Comparison of ENCODE assay signal across 8 mouse cellular contexts in genomic region chr5:117955675-117956420, GRCm38 (mm10). TPM values are rescaled to one million over a fixed set of nuclear protein-coding genes. Genes with fewer than 3 reads are reported as not detected.
A peak's percentile ranks its signal among the peaks of the same experiment; 100 is the strongest.
DNase-seq lines count a peak whose midpoint lies in the region; ATAC-seq and TF ChIP-seq lines count a peak whose summit lies in the region.

No protein-coding gene starts in this region.

- TF ChIP-seq EP300 in stomach, postnatal 0 days (optimal IDR thresholded peaks at IDR 0.05) = no peak

- no peak for TF ChIP-seq POLR2A in lung, adult 2 months (IDR thresholded peaks at IDR 0.05; ENCODE audit: borderline replicate concordance, extremely low read depth, low read depth, low read length)

- no peak; the same call in 1 of the 2 replicates for ATAC-seq in stomach, postnatal 0 days (ENCODE audit: low FRiP score, low TSS enrichment)

- TF ChIP-seq CTCF in lung, adult 2 months (IDR thresholded peaks at IDR 0.05; ENCODE audit: insufficient read depth, low read length) = peak; percentile 46
- TF ChIP-seq CTCF in stomach, postnatal 0 days (IDR thresholded peaks at IDR 0.05; ENCODE audit: low read depth) = peak; percentile 78

- H3K4me1 ChIP-seq in lung, adult 2 months (ENCODE audit: control insufficient read depth, insufficient read depth, low read length) = no peaks in the 10 kb centered on the region
- no peaks in the 10 kb centered on the region for H3K4me1 ChIP-seq in stomach, postnatal 0 days (replicated peaks; ENCODE audit: control insufficient read depth, insufficient read depth)

- WGBS in lung, adult 2 months = 24% methylated on average over 10 of the region's 10 CpGs
- 32% methylated on average over 10 of the region's 10 CpGs for WGBS in stomach, postnatal 0 days

- H3K9me3 ChIP-seq in stomach, postnatal 0 days (ENCODE audit: control insufficient read depth, low read length) = no peaks in the 10 kb centered on the region

- no peak overlapping the region for H3K9ac ChIP-seq in stomach, postnatal 0 days (ENCODE audit: low read length)

- no peaks in the 10 kb centered on the region for H3K27me3 ChIP-seq in stomach, postnatal 0 days (ENCODE audit: control insufficient read depth, insufficient read depth, low read length)

- H3K27ac ChIP-seq in stomach, postnatal 0 days (replicated peaks) = no peak overlapping the region

- no peak overlapping the region for H3K4me3 ChIP-seq in lung, adult 2 months (replicated peaks; ENCODE audit: extremely low read depth, low read depth, low read length)
- no peak overlapping the region for H3K4me3 ChIP-seq in stomach, postnatal 0 days (ENCODE audit: low read depth, low read length)

- H3K36me3 ChIP-seq in stomach, postnatal 0 days (ENCODE audit: control insufficient read depth, insufficient read depth, low read length) = no peaks in the 10 kb centered on the region

- no peak overlapping the region for H3K4me2 ChIP-seq in stomach, postnatal 0 days (replicated peaks; ENCODE audit: low read depth)

- peak; percentile 54 for DNase-seq in adrenal gland, postnatal 10 days
- no peak for DNase-seq in adrenal gland, adult 8-10 months
- no peak for DNase-seq in lung, adult 2 months
- no peak for DNase-seq in lung, adult 18-20 months
- DNase-seq in cerebellum, adult 9-10 months = peak; percentile 81
- DNase-seq in kidney, postnatal 10 days = peak; percentile 47
- DNase-seq in stomach, postnatal 0 days (ENCODE audit: low spot score) = peak; percentile 37
- no peak for DNase-seq in ovary, postnatal 10 days (ENCODE audit: low spot score)

RNA-seq across cellular contexts. Expression of gene Fbxo21, which starts 20.7 kb away (rescaled TPM):
- 100 to 1,000 TPM; 114 to 115 TPM for total RNA-seq in adrenal gland, postnatal 10 days (2021)
- total RNA-seq in adrenal gland, adult 8-10 months (2022) = 100 to 1,000 TPM in 1 of 4 experiments, 10 to 100 TPM in 3; 63.9 to 114 (median 85.5) TPM
- polyA plus RNA-seq in lung, adult 2 months (2012; rRNA removed) = 31.9 and 33.9 TPM in 2 replicates
- 19.2 and 20.7 TPM in 2 replicates for polyA plus RNA-seq in stomach, postnatal 0 days (2015; fragmentation: Nextera tagmentation; extraction: Ambion mirVana)

Comparison
In these comparisons a context has a peak if more than half of its experiments do, and no peak if none do; other contexts are left out.
1. DNase-seq: peak in adrenal gland, postnatal 10 days (single experiment), cerebellum, adult 9-10 months (single experiment), kidney, postnatal 10 days (single experiment) and stomach, postnatal 0 days (single experiment); none in adrenal gland, adult 8-10 months (single experiment), lung, adult 2 months (single experiment), lung, adult 18-20 months (0 of 2) and ovary, postnatal 10 days (single experiment).